Mouse (Mus musculus): Measurements from ENCODE around the gene Cenpu. TPM values are rescaled to one million over a fixed set of nuclear protein-coding genes. Genes with fewer than 3 reads are reported as not detected.

The Cenpu gene
- polyA plus RNA-seq, 1 experiment from 2014 or later, result 6.1 TPM

GRCm38 (mm10) chr8:46599314-46599904, 47.6 kb downstream of the Cenpu start:
- TF ChIP-seq CTCF (IDR thresholded peaks at IDR 0.05) (no peak), EP300 (IDR thresholded peaks at IDR 0.05) (no peak)
- Histone ChIP-seq H3K27me3 (replicated peaks; ENCODE audit: insufficient read depth, low read length) (no peaks in the 10 kb centered on the region), H3K4me3 (ENCODE audit: low read depth, low read length) (no peak overlapping the region), H3K4me2 (replicated peaks; ENCODE audit: low read depth, low read length) (no peak overlapping the region), H3K9ac (replicated peaks; ENCODE audit: low read depth) (no peak overlapping the region), H3K27ac (ENCODE audit: low read length) (no peak overlapping the region), H3K4me1 (ENCODE audit: insufficient read depth, low read depth, low read length) (no peaks in the 10 kb centered on the region), H3K36me3 (ENCODE audit: insufficient read depth, low read length) (no peaks in the 10 kb centered on the region), H3K9me3 (ENCODE audit: low read length) (no peaks in the 10 kb centered on the region)
- ATAC-seq (no peak), DNase-seq (ENCODE audit: low spot score) (no peak)
- WGBS, result 75% methylated on average over 7 of the region's 7 CpGs

GRCm38 (mm10) chr8:46600959-46601707, 49.3 kb downstream of the Cenpu start:
- no peaks in the 10 kb centered on the region for H3K4me1 ChIP-seq (ENCODE audit: insufficient read depth, low read depth, low read length)
- DNase-seq (ENCODE audit: low spot score) (no peak), ATAC-seq (no peak)
- no peak overlapping the region for H3K4me2 ChIP-seq (replicated peaks; ENCODE audit: low read depth, low read length)
- H3K36me3 ChIP-seq (ENCODE audit: insufficient read depth, low read length), result peaks cover 4% of the 10 kb centered on the region; the same call in 1 of the 2 replicates
- H3K4me3 ChIP-seq (ENCODE audit: low read depth, low read length), result no peak overlapping the region
- H3K9me3 ChIP-seq (ENCODE audit: low read length), result no peaks in the 10 kb centered on the region
- H3K27ac ChIP-seq (ENCODE audit: low read length), result no peak overlapping the region
- H3K27me3 ChIP-seq (replicated peaks; ENCODE audit: insufficient read depth, low read length), result no peaks in the 10 kb centered on the region
- no peak for TF ChIP-seq EP300 (IDR thresholded peaks at IDR 0.05)
- no peak for TF ChIP-seq CTCF (IDR thresholded peaks at IDR 0.05)
- WGBS, result 53% methylated on average over 10 of the region's 10 CpGs
- H3K9ac ChIP-seq (replicated peaks; ENCODE audit: low read depth), result no peak overlapping the region

- H3K9ac ChIP-seq (replicated peaks; ENCODE audit: low read depth), result no peak overlapping the region
- H3K9me3 ChIP-seq (ENCODE audit: low read length), result no peaks in the 10 kb centered on the region
- DNase-seq (ENCODE audit: low spot score) (no peak), ATAC-seq (no peak)
- peaks cover 4% of the 10 kb centered on the region; the same call in 1 of the 2 replicates for H3K36me3 ChIP-seq (ENCODE audit: insufficient read depth, low read length)
- WGBS, result 94% methylated on average over 5 of the region's 5 CpGs
- no peak overlapping the region for H3K4me2 ChIP-seq (replicated peaks; ENCODE audit: low read depth, low read length)
- H3K27ac ChIP-seq (ENCODE audit: low read length), result no peak overlapping the region
- H3K4me1 ChIP-seq (ENCODE audit: insufficient read depth, low read depth, low read length), result no peaks in the 10 kb centered on the region
- TF ChIP-seq EP300 (IDR thresholded peaks at IDR 0.05) (no peak), CTCF (IDR thresholded peaks at IDR 0.05) (no peak)
- H3K4me3 ChIP-seq (ENCODE audit: low read depth, low read length), result no peak overlapping the region
- no peaks in the 10 kb centered on the region for H3K27me3 ChIP-seq (replicated peaks; ENCODE audit: insufficient read depth, low read length)
Measured at GRCm38 (mm10) chr8:46603587-46603986, 51.8 kb downstream of the Cenpu start.

- no peaks in the 10 kb centered on the region for H3K27me3 ChIP-seq (replicated peaks; ENCODE audit: insufficient read depth, low read length)
- H3K36me3 ChIP-seq (ENCODE audit: insufficient read depth, low read length), result peaks cover 8% of the 10 kb centered on the region; the same call in 1 of the 2 replicates
- no peak overlapping the region for H3K27ac ChIP-seq (ENCODE audit: low read length)
- H3K9ac ChIP-seq (replicated peaks; ENCODE audit: low read depth), result no peak overlapping the region
- no peak overlapping the region for H3K4me3 ChIP-seq (ENCODE audit: low read depth, low read length)
- DNase-seq (ENCODE audit: low spot score) (no peak), ATAC-seq (no peak)
- no peaks in the 10 kb centered on the region for H3K9me3 ChIP-seq (ENCODE audit: low read length)
- WGBS, result 82% methylated on average over 1 of the region's 1 CpGs
- no peak for TF ChIP-seq CTCF (IDR thresholded peaks at IDR 0.05)
- no peak for TF ChIP-seq EP300 (IDR thresholded peaks at IDR 0.05)
- H3K4me2 ChIP-seq (replicated peaks; ENCODE audit: low read depth, low read length), result no peak overlapping the region
- H3K4me1 ChIP-seq (ENCODE audit: insufficient read depth, low read depth, low read length), result no peaks in the 10 kb centered on the region
Measured at GRCm38 (mm10) chr8:46606930-46607329, 55.1 kb downstream of the Cenpu start.

GRCm38 (mm10) chr8:46611557-46611956, 59.7 kb downstream of the Cenpu start:
- DNase-seq (ENCODE audit: low spot score) (no peak), ATAC-seq (no peak)
- TF ChIP-seq CTCF (IDR thresholded peaks at IDR 0.05), result no peak
- TF ChIP-seq EP300 (IDR thresholded peaks at IDR 0.05), result no peak
- H3K4me3 ChIP-seq (ENCODE audit: low read depth, low read length), result no peak overlapping the region
- H3K9ac ChIP-seq (replicated peaks; ENCODE audit: low read depth), result no peak overlapping the region
- H3K4me1 ChIP-seq (ENCODE audit: insufficient read depth, low read depth, low read length), result no peaks in the 10 kb centered on the region
- H3K27ac ChIP-seq (ENCODE audit: low read length), result no peak overlapping the region
- no peaks in the 10 kb centered on the region for H3K9me3 ChIP-seq (ENCODE audit: low read length)
- H3K36me3 ChIP-seq (ENCODE audit: insufficient read depth, low read length), result peaks cover 4% of the 10 kb centered on the region; the same call in 1 of the 2 replicates
- no peaks in the 10 kb centered on the region for H3K27me3 ChIP-seq (replicated peaks; ENCODE audit: insufficient read depth, low read length)
- WGBS, result 86% methylated on average over 8 of the region's 8 CpGs
- H3K4me2 ChIP-seq (replicated peaks; ENCODE audit: low read depth, low read length), result no peak overlapping the region

GRCm38 (mm10) chr8:46612913-46613312, 61.1 kb downstream of the Cenpu start:
- H3K4me2 ChIP-seq (replicated peaks; ENCODE audit: low read depth, low read length), result no peak overlapping the region
- WGBS, result 64% methylated on average over 4 of the region's 4 CpGs
- H3K27me3 ChIP-seq (replicated peaks; ENCODE audit: insufficient read depth, low read length), result no peaks in the 10 kb centered on the region
- peaks cover 4% of the 10 kb centered on the region; the same call in 1 of the 2 replicates for H3K36me3 ChIP-seq (ENCODE audit: insufficient read depth, low read length)
- H3K9me3 ChIP-seq (ENCODE audit: low read length), result no peaks in the 10 kb centered on the region
- no peak overlapping the region for H3K9ac ChIP-seq (replicated peaks; ENCODE audit: low read depth)
- no peak overlapping the region for H3K27ac ChIP-seq (ENCODE audit: low read length)
- no peaks in the 10 kb centered on the region for H3K4me1 ChIP-seq (ENCODE audit: insufficient read depth, low read depth, low read length)
- H3K4me3 ChIP-seq (ENCODE audit: low read depth, low read length), result no peak overlapping the region
- ATAC-seq (no peak), DNase-seq (ENCODE audit: low spot score) (peak; percentile 47)
- TF ChIP-seq CTCF (IDR thresholded peaks at IDR 0.05) (no peak), EP300 (IDR thresholded peaks at IDR 0.05) (no peak)
